Mouse (Mus musculus): ENCODE results near the gene Mmp2.
"Not testable (repeated sequence)": the region's sequence is repeated elsewhere in the genome, so short reads cannot be mapped to it uniquely, and the experiment has no call there.

Gene Mmp2

DNA sequence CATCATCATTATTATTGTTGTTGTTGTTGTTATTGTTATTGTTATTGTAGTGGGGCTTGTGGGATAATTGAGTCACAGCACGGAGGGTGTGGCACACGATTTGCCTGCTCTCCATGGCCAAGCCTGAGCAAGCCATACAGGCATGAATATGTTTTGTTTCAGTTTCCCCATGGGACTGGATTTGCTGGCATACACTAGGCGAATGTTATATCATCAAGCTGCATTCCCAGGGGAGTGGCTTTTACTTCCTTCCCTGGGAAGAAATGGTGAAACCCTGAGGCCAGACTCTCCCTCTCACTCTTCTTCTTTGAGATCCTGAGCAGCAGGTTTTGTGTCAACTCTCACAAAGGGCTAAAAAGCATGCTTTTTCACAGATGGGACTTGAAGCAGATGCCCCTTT, 11.5 kb downstream of the Mmp2 start:
- in situ Hi-C loops (cut with MboI; ENCODE audit: low sequenced_read_pairs), result no loop called here

- in situ Hi-C loops (cut with MboI; ENCODE audit: low sequenced_read_pairs), result no loop called here
These were observed 12.1 kb downstream of the Mmp2 start for GRCm38 (mm10) chr8:92839161-92839560.

GRCm38 (mm10) chr8:92839876-92840275, 12.8 kb downstream of the Mmp2 start:
- in situ Hi-C loops (cut with MboI; ENCODE audit: low sequenced_read_pairs), result no loop called here

- in situ Hi-C loops (cut with MboI; ENCODE audit: low sequenced_read_pairs), result no loop called here
These were observed 19.6 kb downstream of the Mmp2 start for GRCm38 (mm10) chr8:92846684-92847083.

- in situ Hi-C loops (cut with MboI; ENCODE audit: low sequenced_read_pairs), result no loop called here
These were observed 20.2 kb downstream of the Mmp2 start for GRCm38 (mm10) chr8:92847299-92847698.

- in situ Hi-C loops (cut with MboI; ENCODE audit: low sequenced_read_pairs), result no loop called here
These were observed 22.2 kb downstream of the Mmp2 start for GRCm38 (mm10) chr8:92849261-92849660.

DNA sequence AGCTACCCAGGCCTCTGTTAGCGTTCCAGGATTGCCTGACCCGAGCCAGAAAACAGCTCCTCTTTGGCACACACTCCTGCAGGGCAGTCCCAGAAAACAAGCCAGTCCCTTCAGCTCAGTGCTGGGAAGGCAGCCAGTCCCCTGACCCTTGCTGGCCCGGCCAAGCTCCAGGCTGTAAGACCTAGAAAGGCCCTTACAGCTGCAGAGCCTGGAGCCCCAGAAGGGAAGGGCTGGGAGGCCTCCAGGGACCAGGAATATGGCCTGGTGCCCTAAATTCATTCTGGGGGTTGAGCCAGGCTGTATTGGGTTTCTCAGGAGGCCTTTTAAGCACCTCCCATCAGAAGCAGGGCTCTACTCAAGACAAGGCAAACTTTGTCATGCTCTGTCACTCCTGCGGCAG, 23.1 kb downstream of the Mmp2 start:
- in situ Hi-C loops (cut with MboI; ENCODE audit: low sequenced_read_pairs), result no loop called here

- in situ Hi-C loops (cut with MboI; ENCODE audit: low sequenced_read_pairs), result no loop called here
These were observed 24.3 kb downstream of the Mmp2 start for GRCm38 (mm10) chr8:92851381-92851780.

GRCm38 (mm10) chr8:92853188-92853983, 26.3 kb downstream of the Mmp2 start:
- in situ Hi-C loops (cut with MboI; ENCODE audit: low sequenced_read_pairs), result no loop called here

DNA sequence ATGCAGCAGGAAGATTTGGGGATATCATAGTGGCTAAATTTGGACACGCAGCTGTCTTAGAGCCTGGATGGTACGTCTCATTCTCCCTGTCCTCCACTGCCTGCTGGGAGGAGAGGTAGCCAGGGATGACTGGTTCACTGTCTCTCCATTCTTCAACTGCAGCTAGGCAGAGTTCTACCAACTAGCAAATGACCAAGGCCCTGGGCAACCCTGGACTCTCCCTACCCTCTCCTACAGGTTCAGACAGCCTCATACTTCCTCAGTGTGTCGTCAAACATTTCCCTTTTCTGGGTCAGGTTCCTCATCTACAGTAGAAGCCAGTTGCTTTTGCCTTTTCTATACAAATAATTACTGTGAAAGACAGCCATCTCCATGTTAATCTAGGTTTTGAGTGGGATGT, 27.6 kb downstream of the Mmp2 start:
- in situ Hi-C loops (cut with MboI; ENCODE audit: low sequenced_read_pairs), result no loop called here

DNA sequence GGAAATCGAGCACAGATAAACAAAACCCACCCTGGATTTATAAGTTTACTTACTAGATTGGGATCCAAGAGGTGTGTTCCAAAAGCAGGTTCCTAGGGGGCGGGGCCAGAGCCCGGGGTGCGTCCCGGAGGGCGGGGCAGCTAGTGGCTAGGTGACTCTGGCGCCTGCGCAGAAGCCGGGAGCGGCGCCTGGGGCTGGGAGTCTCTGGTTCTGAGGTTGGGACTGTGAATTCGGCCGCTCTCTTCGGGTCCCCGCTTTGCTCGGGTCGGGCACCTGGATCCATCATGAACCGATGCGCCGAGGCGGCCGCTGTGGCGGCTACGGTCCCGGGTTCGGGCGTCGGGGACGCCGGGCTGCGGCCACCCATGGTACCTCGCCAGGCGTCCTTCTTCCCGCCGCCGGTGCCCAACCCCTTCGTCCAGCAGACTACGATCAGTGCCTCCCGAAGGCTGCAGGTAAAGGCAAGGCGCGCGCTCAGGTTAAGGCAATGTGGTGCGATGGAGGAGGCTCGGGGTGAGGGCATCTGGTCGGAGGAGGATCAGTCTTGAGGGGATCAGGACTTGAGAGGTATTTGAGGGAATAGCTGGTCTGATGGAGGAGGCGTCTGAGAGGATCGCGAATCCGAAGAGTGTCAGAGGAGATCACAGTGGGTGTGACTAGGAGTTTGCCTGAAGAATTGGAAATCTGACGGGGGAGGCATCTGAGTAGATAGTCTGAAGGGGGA, 28.2 kb downstream of the Mmp2 start, which contains the start of gene Lpcat2:
Gene Lpcat2, plus strand, starts transcription at position 169 of the 724 bp plus-strand sequence.
- in situ Hi-C loops (cut with MboI; ENCODE audit: low sequenced_read_pairs), result no loop called here

- in situ Hi-C loops (cut with MboI; ENCODE audit: low sequenced_read_pairs), result no loop called here
These were observed 29.3 kb downstream of the Mmp2 start for GRCm38 (mm10) chr8:92856273-92856986.

DNA sequence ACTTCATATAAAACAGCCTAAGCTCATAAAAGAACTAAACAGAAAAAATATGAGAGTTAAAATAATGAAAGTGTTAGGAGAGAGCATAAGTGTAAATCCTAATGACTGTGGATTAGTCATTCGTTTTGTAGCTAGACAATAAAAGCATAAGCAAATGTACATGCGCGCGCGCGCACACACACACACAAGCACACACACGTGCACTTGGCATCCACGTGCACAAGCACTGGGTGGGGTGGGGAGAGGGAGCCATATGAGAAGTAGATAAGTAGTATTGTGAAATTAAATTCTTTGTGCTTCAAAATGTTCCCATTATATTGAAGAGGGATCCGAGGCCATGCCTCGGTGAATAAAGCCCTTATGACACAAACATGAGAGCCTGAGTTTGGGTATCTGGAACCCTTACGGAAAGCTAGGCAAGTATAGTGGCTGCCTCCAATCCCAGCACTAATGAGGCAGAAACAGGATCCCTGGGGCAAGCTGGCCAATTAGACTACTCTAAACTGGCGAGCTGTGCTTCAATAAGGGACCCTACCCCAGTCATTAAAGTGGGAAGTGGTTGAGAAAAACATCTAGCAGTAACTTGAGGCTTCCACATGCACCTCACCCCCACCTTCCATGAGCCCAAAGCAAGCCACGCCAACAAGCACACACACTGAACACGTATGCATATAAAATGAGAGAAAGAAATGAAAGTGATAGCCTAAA, 31.5 kb downstream of the Mmp2 start:
- in situ Hi-C loops (cut with MboI; ENCODE audit: low sequenced_read_pairs), result no loop called here

DNA sequence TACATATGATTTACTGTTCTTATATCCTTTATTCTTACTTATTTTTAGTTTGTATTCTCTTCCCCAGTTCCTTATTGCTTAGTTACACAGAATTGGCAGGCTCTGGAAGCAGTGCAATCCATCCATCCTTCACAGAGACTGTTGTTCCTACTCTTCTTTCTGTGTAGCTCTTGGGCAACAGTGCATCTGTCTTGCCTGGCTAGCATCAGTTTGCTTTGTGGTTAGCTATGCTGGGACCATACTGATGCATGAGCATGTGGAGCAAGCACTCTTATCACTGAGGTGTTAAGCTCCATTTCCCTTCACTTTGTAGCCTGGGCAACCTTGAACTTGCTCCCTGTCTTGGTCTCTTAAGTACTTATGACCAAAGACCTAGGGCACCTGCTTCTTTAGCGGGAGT, 34.9 kb downstream of the Mmp2 start:
- in situ Hi-C loops (cut with MboI; ENCODE audit: low sequenced_read_pairs), result no loop called here

DNA sequence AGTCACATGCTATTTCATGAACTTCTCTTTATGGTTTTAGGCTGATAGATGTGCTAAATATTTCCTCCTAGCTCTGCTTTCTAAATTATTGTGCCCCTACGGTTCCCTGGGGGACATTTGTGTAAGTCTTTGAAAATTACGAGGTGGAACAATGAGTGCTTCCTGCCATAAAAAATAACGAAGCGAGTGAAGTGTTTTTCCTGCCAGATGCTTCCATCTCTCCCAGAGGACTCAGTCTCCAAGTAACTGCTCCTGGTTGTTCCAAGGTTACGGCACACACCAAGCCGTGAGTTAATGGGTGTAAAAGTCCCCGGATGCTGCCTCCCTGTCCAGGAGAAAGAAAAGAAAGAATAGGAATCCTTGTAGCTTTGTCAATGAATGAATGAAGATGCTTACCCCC, 43.2 kb downstream of the Mmp2 start:
- in situ Hi-C loops (cut with MboI; ENCODE audit: low sequenced_read_pairs), result no loop called here

DNA sequence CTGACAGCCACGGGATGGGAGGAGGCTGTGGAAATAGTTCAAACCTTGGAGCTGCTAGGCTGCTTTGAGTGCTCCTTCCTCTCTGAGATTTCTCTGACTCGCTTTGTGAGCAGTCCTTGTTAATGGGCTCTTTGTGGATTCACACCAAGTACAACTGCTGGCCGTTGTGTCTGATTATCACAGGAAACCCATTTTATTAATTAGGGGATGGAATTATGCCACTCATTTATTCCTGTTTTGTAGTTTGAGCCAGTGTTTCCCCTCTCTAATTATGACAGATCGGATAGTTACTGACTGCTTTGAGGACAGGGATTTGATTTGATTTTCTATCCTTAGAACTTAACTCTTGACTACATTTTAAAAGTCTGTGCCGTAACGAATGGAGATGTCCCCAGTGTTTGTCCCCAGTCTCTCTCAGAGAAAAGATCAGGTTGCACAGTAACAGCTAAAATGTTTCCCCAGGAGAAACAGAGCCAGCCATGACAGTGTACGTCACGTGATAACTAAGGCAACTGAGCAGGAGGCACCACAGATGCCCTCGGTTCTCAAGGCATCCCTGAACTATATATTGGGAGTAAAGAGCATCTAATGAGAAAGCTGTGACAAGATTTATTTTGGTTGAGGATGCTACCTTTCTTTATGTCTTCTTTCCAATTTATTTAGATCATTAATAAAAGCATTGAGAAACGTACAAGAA, 45.1 kb downstream of the Mmp2 start:
- in situ Hi-C loops (cut with MboI; ENCODE audit: low sequenced_read_pairs), result no loop called here

DNA sequence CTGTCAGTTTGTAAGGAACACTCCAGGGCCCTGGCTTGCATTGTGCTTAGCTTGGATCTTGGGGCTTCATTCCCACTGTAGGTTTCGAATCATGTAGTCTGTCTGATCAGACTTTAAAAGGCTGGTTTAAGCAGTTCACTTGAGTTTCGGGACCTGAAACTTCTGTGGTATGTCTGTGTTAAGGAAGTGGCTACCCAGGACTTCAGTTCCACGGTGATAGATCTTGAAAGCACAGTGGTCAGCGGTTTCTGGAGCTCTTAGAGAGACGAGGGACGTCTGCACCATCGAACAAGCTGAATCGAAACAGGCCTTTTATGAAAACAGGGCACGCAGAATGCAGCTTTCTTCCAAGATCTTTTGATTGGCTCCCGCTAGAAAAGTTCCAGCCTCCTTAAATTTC, 48.7 kb downstream of the Mmp2 start:
- in situ Hi-C loops (cut with MboI; ENCODE audit: low sequenced_read_pairs), result no loop called here

GRCm38 (mm10) chr8:92881247-92881646, 54.2 kb downstream of the Mmp2 start:
- in situ Hi-C loops (cut with MboI; ENCODE audit: low sequenced_read_pairs), result no loop called here

- in situ Hi-C loops (cut with MboI; ENCODE audit: low sequenced_read_pairs), result no loop called here
These were observed 56.7 kb downstream of the Mmp2 start for GRCm38 (mm10) chr8:92883771-92884170.

DNA sequence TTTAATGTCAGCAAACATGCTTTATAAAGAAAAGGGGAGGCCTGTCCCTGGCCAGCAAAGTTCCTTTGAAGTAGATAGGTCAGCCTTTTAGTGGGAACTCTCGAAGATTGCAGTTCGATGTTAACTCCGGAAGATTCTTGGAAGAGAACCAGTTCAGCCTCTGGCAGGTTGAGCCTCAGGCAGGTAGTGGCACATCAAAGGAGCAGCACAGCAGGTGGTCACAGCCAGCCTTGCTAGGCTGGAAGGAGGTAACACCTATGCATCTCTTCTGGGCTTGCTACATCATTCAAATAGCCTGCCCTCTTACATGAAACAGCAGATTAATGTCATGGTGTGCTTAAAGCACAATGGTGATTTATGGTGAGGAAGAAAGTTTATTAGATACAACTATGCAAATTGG, 65.1 kb downstream of the Mmp2 start:
- in situ Hi-C loops (cut with MboI; ENCODE audit: low sequenced_read_pairs), result not testable (repeated sequence)
